Mouse (Mus musculus) CH12.LX (cell line): ENCODE measurements at regions not wholly inside any gene's neighbourhood (a gene's known extent, or its start where the extent isn't known, plus 50 kb on each side); places are given as distances from the start of the nearest gene placed in this dataset.

Experiments
- DNase-seq: peaks from one replicate; pipeline ENCODE4 v3.0.0-alpha.2; 2013; ENCODE audit errors: extremely low read depth
- H3K27ac ChIP-seq: 2 replicates; pipeline ENCODE4 v1.5.1; 2012; ENCODE audit warnings: low read depth, mild to moderate bottlenecking, control low read depth, moderate library complexity; ENCODE audit not compliant: insufficient read depth
- H3K27me3 ChIP-seq: replicated peaks from 2 replicates; pipeline ENCODE3; 2012; ENCODE audit warnings: inconsistent platforms
- H3K36me3 ChIP-seq, 2 experiments: replicated peaks in 1 of 2; 2 replicates each; pipeline versions ENCODE3 to v1.6.1; 2012; ENCODE audit warnings: inconsistent platforms in 1 of 2, low read length in 1 of 2, mild to moderate bottlenecking in 1 of 2, mixed read lengths in 1 of 2, moderate library complexity in 1 of 2; ENCODE audit not compliant: control insufficient read depth in 1 of 2, insufficient read depth in 1 of 2
- H3K4me1 ChIP-seq, 2 experiments: 2 replicates each; pipeline ENCODE4 v1.6.1; 2012; ENCODE audit warnings: inconsistent platforms in 1 of 2, moderate library complexity in 1 of 2; ENCODE audit not compliant: insufficient read depth in 2 of 2, control insufficient read depth in 1 of 2
- H3K4me2 ChIP-seq: 2 replicates; pipeline ENCODE4 v1.6.1; 2012; ENCODE audit warnings: low read depth, mild to moderate bottlenecking, control low read depth; ENCODE audit not compliant: poor library complexity, insufficient read depth, severe bottlenecking
- H3K4me3 ChIP-seq, 3 experiments: fragments of 150-350 bp in 1 of 3; sonication (generic) in 1 of 3; replicated peaks in 1 of 3; 2 replicates each; pipeline versions ENCODE3 to v1.5.1; 2011 to 2012; ENCODE audit warnings: low read depth in 2 of 3, low read length in 2 of 3, mild to moderate bottlenecking in 2 of 3, moderate library complexity in 2 of 3, control low read depth in 1 of 3, improper control_type of control experiment in 1 of 3, inconsistent platforms in 1 of 3, mixed read lengths in 1 of 3; ENCODE audit not compliant: poor library complexity in 1 of 3
- H3K79me2 ChIP-seq: replicated peaks from 2 replicates; pipeline ENCODE4 v1.6.1; 2012; ENCODE audit warnings: mild to moderate bottlenecking, moderate library complexity; ENCODE audit not compliant: control insufficient read depth, poor library complexity, insufficient read depth, severe bottlenecking; ENCODE audit errors: extremely low read depth
- H3K9ac ChIP-seq: 2 replicates; pipeline ENCODE4 v1.6.1; 2012; ENCODE audit warnings: low read depth, mild to moderate bottlenecking, control low read depth, moderate library complexity; ENCODE audit not compliant: insufficient read depth
- H3K9me3 ChIP-seq: replicated peaks from 2 replicates; pipeline ENCODE3; 2012; ENCODE audit warnings: low read length, inconsistent platforms, mixed read lengths
- CHD1 ChIP-seq: IDR thresholded peaks from 2 replicates; pipeline ENCODE4 v1.6.1; 2012; ENCODE audit warnings: low read depth, low read length, improper control_type of control experiment, inconsistent platforms
- CTCF ChIP-seq, 2 experiments: IDR thresholded peaks in 1 of 2; conservative IDR thresholded peaks in 1 of 2; 2 replicates each; pipeline ENCODE4 v1.5.1; 2011 to 2012; ENCODE audit warnings: low read depth in 2 of 2, low read length in 2 of 2, improper control_type of control experiment in 1 of 2, inconsistent platforms in 1 of 2, mild to moderate bottlenecking in 1 of 2, moderate library complexity in 1 of 2
- ELF1 ChIP-seq: IDR thresholded peaks from 2 replicates; pipeline ENCODE4 v1.6.1; 2014; ENCODE audit warnings: low read depth, mild to moderate bottlenecking, inconsistent platforms, low read length, improper control_type of control experiment
- GABPA ChIP-seq: IDR thresholded peaks from 2 replicates; pipeline ENCODE4 v1.6.1; 2012; ENCODE audit warnings: low read depth, low read length, improper control_type of control experiment, inconsistent platforms; ENCODE audit not compliant: insufficient replicate concordance
- JUN ChIP-seq: IDR thresholded peaks from 2 replicates; pipeline ENCODE4 v1.6.1; 2011; ENCODE audit warnings: low read depth, mild to moderate bottlenecking, low read length, improper control_type of control experiment, moderate library complexity; ENCODE audit not compliant: insufficient read depth
- JUND ChIP-seq: conservative IDR thresholded peaks from 2 replicates; pipeline ENCODE4 v1.6.1; 2011; ENCODE audit warnings: low read depth, low read length, improper control_type of control experiment
- KAT2A ChIP-seq: IDR thresholded peaks from 2 replicates; pipeline ENCODE4 v1.6.1; 2012; ENCODE audit warnings: low read length, improper control_type of control experiment, inconsistent platforms; ENCODE audit not compliant: insufficient replicate concordance
- MAFK ChIP-seq: IDR thresholded peaks from 2 replicates; pipeline ENCODE4 v1.6.1; 2011; ENCODE audit warnings: low read length, improper control_type of control experiment; ENCODE audit not compliant: insufficient replicate concordance
- MEF2A ChIP-seq: IDR thresholded peaks from 2 replicates; pipeline ENCODE4 v1.6.1; 2014; ENCODE audit warnings: low read depth, mild to moderate bottlenecking, inconsistent platforms, low read length, improper control_type of control experiment, borderline replicate concordance
- MXI1 ChIP-seq: IDR thresholded peaks from 2 replicates; pipeline ENCODE4 v1.6.1; 2011; ENCODE audit warnings: mild to moderate bottlenecking, low read depth, low read length, improper control_type of control experiment
- MYC ChIP-seq: IDR thresholded peaks from 2 replicates; pipeline ENCODE4 v1.6.1; 2011; ENCODE audit warnings: low read depth, mild to moderate bottlenecking, improper control_type of control experiment, low read length
- NELFE ChIP-seq: IDR thresholded peaks from 2 replicates; pipeline ENCODE4 v1.6.1; 2011; ENCODE audit warnings: low read depth, low read length, improper control_type of control experiment
- NRF1 ChIP-seq: IDR thresholded peaks from 2 replicates; pipeline ENCODE4 v1.6.1; 2014; ENCODE audit warnings: low read depth, mild to moderate bottlenecking, inconsistent platforms, low read length, improper control_type of control experiment, moderate library complexity
- PAX5 ChIP-seq: IDR thresholded peaks from 2 replicates; pipeline ENCODE4 v1.6.1; 2012; ENCODE audit warnings: low read length, inconsistent platforms, mixed read lengths
- POLR2A ChIP-seq: IDR thresholded peaks from 2 replicates; pipeline ENCODE4 v1.6.1; 2011; ENCODE audit warnings: low read depth, mild to moderate bottlenecking, improper control_type of control experiment, low read length
- POLR2AphosphoS2 ChIP-seq: IDR thresholded peaks from 2 replicates; pipeline ENCODE4 v1.6.1; 2011; ENCODE audit warnings: low read depth, low read length, improper control_type of control experiment
- RAD21 ChIP-seq: IDR thresholded peaks from 2 replicates; pipeline ENCODE4 v1.6.1; 2011; ENCODE audit warnings: low read depth, mild to moderate bottlenecking, low read length, improper control_type of control experiment, moderate library complexity
- RCOR1 ChIP-seq: conservative IDR thresholded peaks from 2 replicates; pipeline ENCODE4 v1.6.1; 2012; ENCODE audit warnings: low read depth, mild to moderate bottlenecking, inconsistent platforms, low read length, improper control_type of control experiment
- SIN3A ChIP-seq: IDR thresholded peaks from 2 replicates; pipeline ENCODE4 v1.6.1; 2012; ENCODE audit warnings: low read length, improper control_type of control experiment, inconsistent platforms
- TBP ChIP-seq: conservative IDR thresholded peaks from 2 replicates; pipeline ENCODE4 v1.6.1; 2011; ENCODE audit warnings: low read depth, low read length, improper control_type of control experiment
- USF1 ChIP-seq: IDR thresholded peaks from 2 replicates; pipeline ENCODE4 v1.6.1; 2014; ENCODE audit warnings: low read depth, mild to moderate bottlenecking, inconsistent platforms, low read length, improper control_type of control experiment
- ZKSCAN1 ChIP-seq: IDR thresholded peaks from 2 replicates; pipeline ENCODE4 v1.6.1; 2012; ENCODE audit warnings: low read depth, inconsistent platforms, low read length, improper control_type of control experiment, borderline replicate concordance
- dilution Hi-C: fragments of 300-500 bp; cut with MboI; formaldehyde crosslinking; loops from 2 replicates; pipeline ENCODE4 v1.14.3; 2020; ENCODE audit warnings: low sequenced_read_pairs; ENCODE audit not compliant: extremely low pct_unique_long_range_greater_than_20kb, extremely low pct_ligation_motif_present
- in situ Hi-C: fragments of 300-500 bp; cut with MboI; formaldehyde crosslinking; loops from 3 replicates; pipeline ENCODE4 v1.14.3; 2019; ENCODE audit warnings: low sequenced_read_pairs, low pct_ligation_motif_present, low pct_unique_long_range_greater_than_20kb, mixed read lengths

- Histone ChIP-seq H3K27me3 (no peaks in the 10 kb centered on the region), H3K27ac (no peak overlapping the region), H3K4me2 (no peak overlapping the region), H3K9me3 (peaks cover 36% of the 10 kb centered on the region), H3K4me1 (no peaks in the 10 kb centered on the region), H3K36me3 (no peaks in the 10 kb centered on the region), H3K79me2 (no peaks in the 10 kb centered on the region), H3K4me3 (no peak overlapping the region), H3K9ac (no peak overlapping the region)
- TF ChIP-seq GABPA (no peak), JUN (no peak), KAT2A (no peak), RCOR1 (no peak), MAFK (no peak), RAD21 (no peak), JUND (no peak), NRF1 (no peak), TBP (no peak), ELF1 (no peak), SIN3A (no peak), NELFE (no peak), ZKSCAN1 (no peak), POLR2AphosphoS2 (no peak)
- no peak for DNase-seq
- in situ Hi-C loops, result no loop called here
- dilution Hi-C loops, result no loop called here
These were observed 695.3 kb downstream of the Robo2 start for GRCm38 (mm10) chr16:73716301-73716700.

- no peaks in the 10 kb centered on the region for H3K36me3 ChIP-seq
- DNase-seq, result no peak
- H3K9me3 ChIP-seq, result peaks cover 39% of the 10 kb centered on the region
- H3K4me1 ChIP-seq, result no peaks in the 10 kb centered on the region
- H3K27ac ChIP-seq, result no peak overlapping the region
- in situ Hi-C loops, result no loop called here
- no peak overlapping the region for H3K4me3 ChIP-seq
- H3K9ac ChIP-seq, result no peak overlapping the region
- TF ChIP-seq MYC (no peak), CHD1 (no peak), USF1 (no peak), MEF2A (no peak), MXI1 (no peak), PAX5 (no peak), NELFE (no peak), POLR2A (no peak), CTCF (conservative IDR thresholded peaks at IDR 0.05 in 1 of 2, IDR thresholded peaks at IDR 0.05 in 1 of 2; ENCODE audit: low read depth in 2 of 2, low read length in 2 of 2) (no peak)
- no peak overlapping the region for H3K4me2 ChIP-seq
- no peaks in the 10 kb centered on the region for H3K79me2 ChIP-seq
- dilution Hi-C loops, result no loop called here
- H3K27me3 ChIP-seq, result no peaks in the 10 kb centered on the region
These were observed 704.6 kb downstream of the Robo2 start for GRCm38 (mm10) chr16:73707051-73707450.
